15 mouse cellular contexts compared by ENCODE assay signal in the genomic region with DNA sequence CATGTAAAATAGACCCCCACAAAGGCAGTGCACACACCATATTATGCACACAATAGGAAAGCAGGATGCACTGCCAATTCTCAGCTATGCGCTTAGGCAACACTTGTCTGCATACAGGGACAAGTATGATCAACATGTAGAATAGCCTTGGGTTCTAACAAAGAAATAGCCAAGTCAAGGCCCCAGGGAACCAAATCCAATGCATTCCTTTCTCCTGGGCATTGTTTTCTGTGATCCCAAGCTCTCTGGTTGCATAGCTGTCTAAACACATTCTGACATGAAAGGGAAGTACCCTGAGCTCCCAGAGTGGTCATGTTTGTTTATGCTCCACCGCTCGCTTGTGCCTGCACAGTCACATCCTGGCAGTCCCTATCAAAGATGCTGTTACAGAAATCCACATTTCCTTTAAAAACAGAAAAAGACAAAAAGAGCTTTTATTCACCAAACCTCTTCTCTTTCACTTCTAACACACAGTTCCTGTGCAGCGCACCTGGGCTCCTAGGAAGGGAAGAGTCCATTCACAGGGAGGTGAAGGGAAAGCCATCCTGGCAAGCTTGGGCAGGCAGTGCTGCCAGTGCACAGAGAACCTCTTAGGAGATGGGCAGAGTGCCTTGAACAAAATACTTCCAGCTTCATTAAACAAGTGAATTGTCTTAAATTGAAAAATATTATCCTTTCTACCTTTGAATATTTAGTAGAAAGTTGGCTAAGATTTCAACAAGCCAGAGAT.
DNase-seq lines count a peak whose midpoint lies in the region; ATAC-seq lines count a peak whose summit lies in the region.
"Had no signal": no experiment of that assay in that cellular context is flagged by ENCODE, and none has a peak within 500 bp of the region (broad histone marks: within the 10 kb centered on the region; RNA-seq: fewer than 3 reads in every experiment).

No protein-coding gene starts in this region.

- no peak for ATAC-seq in hindbrain, embryonic 14.5 days (ENCODE audit: low FRiP score)
- no peak; the same call in 1 of the 2 replicates for ATAC-seq in hindbrain, embryonic 16.5 days
- no peak for ATAC-seq in midbrain, embryonic 14.5 days (ENCODE audit: low FRiP score, low TSS enrichment)
- no peak for ATAC-seq in CD4-positive, CD25-positive, alpha-beta regulatory T cell, adult 4 months

- 37% methylated on average over 4 of the region's 4 CpGs for WGBS in hindbrain, embryonic 14.5 days
- WGBS in hindbrain, embryonic 16.5 days = 29% methylated on average over 4 of the region's 4 CpGs
- 57% methylated on average over 4 of the region's 4 CpGs for WGBS in embryonic facial prominence, embryonic 10.5 days
- 20% methylated on average over 4 of the region's 4 CpGs for WGBS in midbrain, embryonic 14.5 days

- H3K9ac ChIP-seq in hindbrain, embryonic 14.5 days = no peak overlapping the region
- no peak overlapping the region for H3K9ac ChIP-seq in hindbrain, embryonic 16.5 days (ENCODE audit: low read depth, low read length)
- H3K9ac ChIP-seq in midbrain, embryonic 14.5 days (replicated peaks; ENCODE audit: low read length) = no peak overlapping the region
- H3K9ac ChIP-seq: neural tube, embryonic 15.5 days had no signal

- H3K9me3 ChIP-seq in hindbrain, embryonic 14.5 days (ENCODE audit: control insufficient read depth, low read length) = no peaks in the 10 kb centered on the region
- H3K9me3 ChIP-seq in hindbrain, embryonic 16.5 days (ENCODE audit: control insufficient read depth, low read length) = no peaks in the 10 kb centered on the region
- H3K9me3 ChIP-seq in embryonic facial prominence, embryonic 10.5 days = no peaks in the 10 kb centered on the region
- H3K9me3 ChIP-seq in midbrain, embryonic 14.5 days (ENCODE audit: control insufficient read depth, low read length) = no peaks in the 10 kb centered on the region
- H3K9me3 ChIP-seq: neural tube, embryonic 15.5 days had no signal

- H3K27ac ChIP-seq in hindbrain, embryonic 14.5 days = no peak overlapping the region
- H3K27ac ChIP-seq in hindbrain, embryonic 16.5 days (ENCODE audit: low read depth, low read length) = no peak overlapping the region
- H3K27ac ChIP-seq in embryonic facial prominence, embryonic 10.5 days (replicated peaks) = peak overlapping the region; percentile 35; the same call in 1 of the 2 replicates
- peak overlapping the region; percentile 37; the same call in 1 of the 2 replicates for H3K27ac ChIP-seq in midbrain, embryonic 14.5 days (replicated peaks; ENCODE audit: low read depth, low read length)
- H3K27ac ChIP-seq: neural tube, embryonic 15.5 days had no signal

- no peaks in the 10 kb centered on the region for H3K36me3 ChIP-seq in hindbrain, embryonic 14.5 days (replicated peaks; ENCODE audit: control insufficient read depth, insufficient read depth)
- no peaks in the 10 kb centered on the region for H3K36me3 ChIP-seq in hindbrain, embryonic 16.5 days (ENCODE audit: control insufficient read depth, insufficient read depth, low read length)
- no peaks in the 10 kb centered on the region for H3K36me3 ChIP-seq in embryonic facial prominence, embryonic 10.5 days (replicated peaks)
- H3K36me3 ChIP-seq in midbrain, embryonic 14.5 days (ENCODE audit: control insufficient read depth, insufficient read depth, low read length) = no peaks in the 10 kb centered on the region
- H3K36me3 ChIP-seq: neural tube, embryonic 15.5 days had no signal

- no peaks in the 10 kb centered on the region for H3K27me3 ChIP-seq in hindbrain, embryonic 14.5 days (ENCODE audit: control insufficient read depth, insufficient read depth, low read length)
- H3K27me3 ChIP-seq in hindbrain, embryonic 16.5 days (replicated peaks; ENCODE audit: control insufficient read depth, insufficient read depth, low read length) = no peaks in the 10 kb centered on the region
- H3K27me3 ChIP-seq in embryonic facial prominence, embryonic 10.5 days (replicated peaks; ENCODE audit: low read depth, poor library complexity, severe bottlenecking) = no peaks in the 10 kb centered on the region
- no peaks in the 10 kb centered on the region for H3K27me3 ChIP-seq in midbrain, embryonic 14.5 days (ENCODE audit: control insufficient read depth, insufficient read depth, low read length)
- H3K27me3 ChIP-seq: neural tube, embryonic 15.5 days had no signal

- peaks cover 7% of the 10 kb centered on the region for H3K4me1 ChIP-seq in hindbrain, embryonic 14.5 days (replicated peaks; ENCODE audit: control insufficient read depth, insufficient read depth, low read length)
- peaks cover 9% of the 10 kb centered on the region for H3K4me1 ChIP-seq in hindbrain, embryonic 16.5 days (ENCODE audit: control insufficient read depth, insufficient read depth, low read depth, low read length)
- H3K4me1 ChIP-seq in embryonic facial prominence, embryonic 10.5 days = peaks cover 12% of the 10 kb centered on the region
- peaks cover 5% of the 10 kb centered on the region; the same call in 1 of the 2 replicates for H3K4me1 ChIP-seq in midbrain, embryonic 14.5 days (ENCODE audit: control insufficient read depth, insufficient read depth, low read length)

- DNase-seq in hindbrain, embryonic 14.5 days (ENCODE audit: low spot score) = peak; percentile 28
- DNase-seq in ZHBTc4 (ENCODE audit: low read depth, low spot score) = peak; percentile 45
- DNase-seq in embryonic facial prominence, embryonic 10.5 days (ENCODE audit: low spot score) = peak; percentile 18
- peak; percentile 40 for DNase-seq in midbrain, embryonic 14.5 days
- no peak for DNase-seq in adrenal gland, postnatal 14 days
- DNase-seq: cerebellum, adult 11 months; heart, adult 18-20 months; heart, postnatal 14 days; kidney, adult 2 months; lung, postnatal 10 days; right cerebral cortex, postnatal 14 days; thymus, postnatal 25 days had no signal

- no peak overlapping the region for H3K4me3 ChIP-seq in hindbrain, embryonic 14.5 days (replicated peaks; ENCODE audit: low read length)
- H3K4me3 ChIP-seq in hindbrain, embryonic 16.5 days (ENCODE audit: low read length) = no peak overlapping the region
- H3K4me3 ChIP-seq in embryonic facial prominence, embryonic 10.5 days = no peak overlapping the region
- no peak overlapping the region for H3K4me3 ChIP-seq in midbrain, embryonic 14.5 days (replicated peaks; ENCODE audit: low read depth, low read length)
- H3K4me3 ChIP-seq: neural tube, embryonic 15.5 days had no signal

- H3K4me2 ChIP-seq in hindbrain, embryonic 14.5 days (replicated peaks) = no peak overlapping the region
- no peak overlapping the region for H3K4me2 ChIP-seq in hindbrain, embryonic 16.5 days (ENCODE audit: low read length)
- no peak overlapping the region for H3K4me2 ChIP-seq in midbrain, embryonic 14.5 days (ENCODE audit: low read length)
- H3K4me2 ChIP-seq: neural tube, embryonic 15.5 days had no signal

Comparison
In these comparisons a context has a peak if more than half of its experiments do, and no peak if none do; other contexts are left out.
1. H3K27ac ChIP-seq: peak in embryonic facial prominence, embryonic 10.5 days (single experiment) and midbrain, embryonic 14.5 days (single experiment); none in hindbrain, embryonic 14.5 days (single experiment) and hindbrain, embryonic 16.5 days (single experiment).